Mouse (Mus musculus): ENCODE results near the gene Arhgdib. TPM values are rescaled to one million over a fixed set of nuclear protein-coding genes. Genes with fewer than 3 reads are reported as not detected.

Gene Arhgdib
- polyA plus RNA-seq, 1 experiment from 2014 or later, result 6.9 TPM

DNA sequence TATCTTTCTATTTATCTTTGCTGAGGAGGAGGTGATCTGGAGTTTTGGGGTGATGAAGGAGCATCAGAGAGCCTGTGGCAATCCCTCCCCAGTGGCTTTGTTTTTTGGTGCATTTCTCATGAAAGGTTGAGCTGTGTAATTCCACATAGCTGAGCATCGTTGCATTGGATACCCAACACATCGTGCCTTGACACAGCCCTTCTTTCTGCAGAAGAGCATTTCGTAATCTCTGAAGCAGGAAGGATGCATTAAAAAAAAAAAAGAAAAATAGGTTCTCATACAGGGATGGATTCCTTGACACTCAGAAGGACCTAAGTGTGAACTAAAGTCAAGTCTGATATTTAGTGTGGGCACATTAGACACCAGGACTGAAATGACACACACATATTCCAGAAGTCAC is 13.5 kb upstream of the Arhgdib start:
- Histone ChIP-seq H3K9me3 (ENCODE audit: control insufficient read depth, low read length) (no peaks in the 10 kb centered on the region), H3K27me3 (ENCODE audit: control insufficient read depth, insufficient read depth, low read length) (no peaks in the 10 kb centered on the region), H3K9ac (replicated peaks; ENCODE audit: low read depth, low read length) (no peak overlapping the region), H3K4me1 (ENCODE audit: control insufficient read depth, insufficient read depth, low read length) (no peaks in the 10 kb centered on the region), H3K36me3 (ENCODE audit: control insufficient read depth, insufficient read depth, low read length) (no peaks in the 10 kb centered on the region), H3K4me3 (ENCODE audit: low read depth, low read length) (no peak overlapping the region), H3K4me2 (ENCODE audit: low read depth, low read length) (no peak overlapping the region), H3K27ac (ENCODE audit: low read depth, low read length) (no peak overlapping the region)
- no peak for ATAC-seq (ENCODE audit: low read depth)
- 92% methylated on average over 3 of the region's 3 CpGs for WGBS

DNA sequence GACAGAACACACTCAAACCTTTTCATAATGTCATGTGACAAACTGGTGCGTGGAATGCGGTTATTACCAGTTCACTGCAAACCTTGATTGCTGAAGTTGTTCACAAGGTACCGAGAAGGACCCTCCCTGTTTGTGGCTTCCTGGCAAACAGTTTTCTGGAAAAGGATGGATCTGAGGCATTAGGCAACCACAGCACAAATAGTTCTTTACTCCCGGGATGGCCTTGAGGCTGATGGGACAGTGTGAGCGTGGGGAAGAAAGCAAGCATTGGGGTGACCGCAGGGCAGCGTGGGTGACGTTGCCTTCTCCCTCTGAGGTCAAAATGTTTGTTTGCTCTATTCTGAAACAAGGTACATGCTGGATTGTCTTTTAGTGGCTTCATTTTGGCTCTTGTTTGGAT is 13.0 kb upstream of the Arhgdib start:
- Histone ChIP-seq H3K4me3 (ENCODE audit: low read depth, low read length) (no peak overlapping the region), H3K27ac (ENCODE audit: low read depth, low read length) (no peak overlapping the region), H3K4me2 (ENCODE audit: low read depth, low read length) (no peak overlapping the region), H3K9ac (replicated peaks; ENCODE audit: low read depth, low read length) (no peak overlapping the region), H3K9me3 (ENCODE audit: control insufficient read depth, low read length) (no peaks in the 10 kb centered on the region), H3K36me3 (ENCODE audit: control insufficient read depth, insufficient read depth, low read length) (no peaks in the 10 kb centered on the region), H3K4me1 (ENCODE audit: control insufficient read depth, insufficient read depth, low read length) (no peaks in the 10 kb centered on the region), H3K27me3 (ENCODE audit: control insufficient read depth, insufficient read depth, low read length) (no peaks in the 10 kb centered on the region)
- 91% methylated on average over 8 of the region's 8 CpGs for WGBS
- ATAC-seq (ENCODE audit: low read depth), result no peak

DNA sequence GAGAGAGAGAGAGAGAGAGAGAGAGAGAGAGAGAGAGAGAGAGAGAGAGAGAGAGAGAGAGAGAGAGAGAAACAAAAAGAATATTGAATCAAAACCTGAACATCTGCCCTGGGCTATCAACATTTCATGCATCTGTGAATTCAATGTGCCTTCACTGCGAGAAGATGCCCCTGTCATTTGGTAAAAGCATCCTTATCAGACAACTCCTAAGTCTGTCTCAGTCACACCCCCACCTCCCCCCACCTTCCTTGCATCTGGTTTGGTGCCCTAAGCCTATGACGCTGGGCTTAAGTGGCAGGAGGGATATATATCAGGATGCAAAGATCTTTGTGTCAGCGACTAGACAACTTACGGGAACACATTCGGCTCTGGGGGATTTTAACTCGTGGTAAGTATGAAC is 12.5 kb upstream of the Arhgdib start:
- no peaks in the 10 kb centered on the region for H3K36me3 ChIP-seq (ENCODE audit: control insufficient read depth, insufficient read depth, low read length)
- no peak for ATAC-seq (ENCODE audit: low read depth)
- 64% methylated on average over 6 of the region's 6 CpGs for WGBS
- H3K4me3 ChIP-seq (ENCODE audit: low read depth, low read length), result no peak overlapping the region
- no peak overlapping the region for H3K4me2 ChIP-seq (ENCODE audit: low read depth, low read length)
- H3K9me3 ChIP-seq (ENCODE audit: control insufficient read depth, low read length), result no peaks in the 10 kb centered on the region
- H3K27ac ChIP-seq (ENCODE audit: low read depth, low read length), result no peak overlapping the region
- no peak overlapping the region for H3K9ac ChIP-seq (replicated peaks; ENCODE audit: low read depth, low read length)
- H3K27me3 ChIP-seq (ENCODE audit: control insufficient read depth, insufficient read depth, low read length), result no peaks in the 10 kb centered on the region
- H3K4me1 ChIP-seq (ENCODE audit: control insufficient read depth, insufficient read depth, low read length), result no peaks in the 10 kb centered on the region

DNA sequence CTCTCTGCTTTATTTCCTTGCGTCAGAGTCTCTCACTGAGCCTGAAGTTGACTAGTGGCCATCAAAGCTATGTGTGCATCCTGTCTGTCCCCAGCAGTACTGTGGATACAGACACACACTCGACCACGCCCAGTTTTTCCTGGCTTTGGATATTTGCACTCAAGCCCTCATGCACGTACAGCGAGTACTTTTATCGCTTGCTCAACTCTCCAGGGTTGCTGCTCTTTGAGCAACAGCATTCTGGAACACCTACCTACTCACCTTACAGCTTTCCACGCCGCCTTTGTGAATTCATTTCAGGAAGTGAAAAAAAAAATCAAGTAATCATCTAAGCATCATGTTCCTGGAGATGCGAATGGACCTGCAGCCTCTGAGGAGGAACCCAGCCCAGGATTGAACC is 11.2 kb upstream of the Arhgdib start:
- WGBS, result 93% methylated on average over 9 of the region's 9 CpGs
- Histone ChIP-seq H3K4me3 (ENCODE audit: low read depth, low read length) (no peak overlapping the region), H3K27me3 (ENCODE audit: control insufficient read depth, insufficient read depth, low read length) (no peaks in the 10 kb centered on the region), H3K9me3 (ENCODE audit: control insufficient read depth, low read length) (no peaks in the 10 kb centered on the region), H3K4me2 (ENCODE audit: low read depth, low read length) (no peak overlapping the region), H3K36me3 (ENCODE audit: control insufficient read depth, insufficient read depth, low read length) (no peaks in the 10 kb centered on the region), H3K9ac (replicated peaks; ENCODE audit: low read depth, low read length) (no peak overlapping the region), H3K4me1 (ENCODE audit: control insufficient read depth, insufficient read depth, low read length) (no peaks in the 10 kb centered on the region), H3K27ac (ENCODE audit: low read depth, low read length) (no peak overlapping the region)
- no peak for ATAC-seq (ENCODE audit: low read depth)

DNA sequence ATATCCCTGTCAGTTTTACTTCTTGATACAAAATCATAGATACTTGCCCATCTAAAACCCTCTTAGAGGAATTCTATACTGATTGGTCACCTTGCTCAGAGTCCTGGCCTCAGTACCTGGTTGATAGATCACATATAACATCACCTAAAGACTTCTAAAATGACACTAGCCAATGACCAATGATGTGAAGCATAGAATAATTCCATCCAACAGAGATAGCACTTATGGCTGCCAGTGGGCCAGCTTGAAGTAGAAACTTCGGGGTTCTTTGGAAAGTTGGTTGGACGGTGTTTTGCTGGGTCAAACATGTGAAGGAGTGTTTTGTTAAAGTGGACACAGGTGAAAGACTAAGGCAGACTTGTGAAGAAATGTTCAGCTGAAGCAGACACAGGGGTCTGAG is 8.5 kb upstream of the Arhgdib start:
- Histone ChIP-seq H3K27me3 (ENCODE audit: control insufficient read depth, insufficient read depth, low read length) (no peaks in the 10 kb centered on the region), H3K4me2 (ENCODE audit: low read depth, low read length) (no peak overlapping the region), H3K9me3 (ENCODE audit: control insufficient read depth, low read length) (no peaks in the 10 kb centered on the region), H3K4me1 (ENCODE audit: control insufficient read depth, insufficient read depth, low read length) (no peaks in the 10 kb centered on the region), H3K27ac (ENCODE audit: low read depth, low read length) (no peak overlapping the region), H3K9ac (replicated peaks; ENCODE audit: low read depth, low read length) (no peak overlapping the region), H3K36me3 (ENCODE audit: control insufficient read depth, insufficient read depth, low read length) (no peaks in the 10 kb centered on the region), H3K4me3 (ENCODE audit: low read depth, low read length) (no peak overlapping the region)
- 98% methylated on average over 2 of the region's 2 CpGs for WGBS
- ATAC-seq (ENCODE audit: low read depth), result no peak

DNA sequence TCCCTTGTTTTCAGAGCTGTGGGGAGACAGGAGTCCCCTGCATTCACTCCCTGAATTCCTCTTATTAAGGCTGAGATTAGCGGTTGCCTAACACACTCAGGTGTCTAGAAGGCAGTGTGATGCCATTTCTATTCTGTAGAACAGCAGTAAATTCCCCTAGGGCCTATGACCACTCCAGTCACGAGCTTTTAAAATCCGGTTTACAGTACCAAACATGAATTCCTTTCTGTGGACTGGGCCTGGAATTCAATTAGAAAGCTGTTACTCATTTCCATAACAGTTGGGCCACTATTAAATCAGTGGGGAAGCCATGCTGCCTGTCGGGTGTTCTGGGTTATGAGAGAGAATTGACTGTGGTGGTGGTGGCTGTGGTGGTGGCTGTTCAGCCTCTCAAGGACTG is 6.0 kb upstream of the Arhgdib start:
- Histone ChIP-seq H3K9ac (replicated peaks; ENCODE audit: low read depth, low read length) (no peak overlapping the region), H3K4me3 (ENCODE audit: low read depth, low read length) (no peak overlapping the region), H3K27ac (ENCODE audit: low read depth, low read length) (no peak overlapping the region), H3K4me1 (ENCODE audit: control insufficient read depth, insufficient read depth, low read length) (no peaks in the 10 kb centered on the region), H3K9me3 (ENCODE audit: control insufficient read depth, low read length) (no peaks in the 10 kb centered on the region), H3K4me2 (ENCODE audit: low read depth, low read length) (no peak overlapping the region), H3K27me3 (ENCODE audit: control insufficient read depth, insufficient read depth, low read length) (no peaks in the 10 kb centered on the region), H3K36me3 (ENCODE audit: control insufficient read depth, insufficient read depth, low read length) (no peaks in the 10 kb centered on the region)
- WGBS, result 26% methylated on average over 4 of the region's 4 CpGs
- ATAC-seq (ENCODE audit: low read depth), result no peak

DNA sequence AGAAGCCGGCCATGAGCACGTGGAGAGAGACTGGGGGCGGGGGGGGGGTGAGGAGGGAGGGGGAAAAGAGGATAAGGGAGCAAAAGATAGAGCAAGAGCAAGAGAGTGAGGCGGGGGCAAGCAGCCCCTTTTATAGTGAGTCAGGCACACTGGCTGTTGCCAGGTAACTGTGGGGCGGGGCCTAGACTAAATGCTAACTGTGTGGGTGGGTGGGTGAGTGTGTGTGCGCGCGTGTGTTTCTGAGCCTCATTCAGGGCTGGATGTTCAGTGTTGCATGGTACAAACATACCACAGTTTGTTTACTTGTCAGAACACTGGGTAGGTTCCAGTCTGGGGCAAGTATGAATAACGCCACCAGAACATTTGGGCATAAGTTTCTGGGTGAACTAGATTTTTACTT is 5.2 kb upstream of the Arhgdib start:
- peak; percentile 46; the same call in 1 of the 2 replicates for ATAC-seq (ENCODE audit: low read depth)
- H3K4me2 ChIP-seq (ENCODE audit: low read depth, low read length), result no peak overlapping the region
- 39% methylated on average over 9 of the region's 9 CpGs for WGBS

GRCm38 (mm10) chr6:136946241-136946640 is 4.5 kb upstream of the Arhgdib start:
- Histone ChIP-seq H3K9me3 (ENCODE audit: control insufficient read depth, low read length) (no peaks in the 10 kb centered on the region), H3K4me1 (ENCODE audit: control insufficient read depth, insufficient read depth, low read length) (no peaks in the 10 kb centered on the region), H3K4me2 (ENCODE audit: low read depth, low read length) (no peak overlapping the region), H3K27ac (ENCODE audit: low read depth, low read length) (no peak overlapping the region), H3K4me3 (ENCODE audit: low read depth, low read length) (no peak overlapping the region), H3K27me3 (ENCODE audit: control insufficient read depth, insufficient read depth, low read length) (no peaks in the 10 kb centered on the region), H3K9ac (replicated peaks; ENCODE audit: low read depth, low read length) (no peak overlapping the region), H3K36me3 (ENCODE audit: control insufficient read depth, insufficient read depth, low read length) (no peaks in the 10 kb centered on the region)
- 88% methylated on average over 5 of the region's 5 CpGs for WGBS
- no peak for ATAC-seq (ENCODE audit: low read depth)

More for the DNA sequence above, 5.2 kb upstream of the Arhgdib start:
- Histone ChIP-seq H3K27me3 (ENCODE audit: control insufficient read depth, insufficient read depth, low read length) (no peaks in the 10 kb centered on the region), H3K9me3 (ENCODE audit: control insufficient read depth, low read length) (no peaks in the 10 kb centered on the region), H3K4me1 (ENCODE audit: control insufficient read depth, insufficient read depth, low read length) (no peaks in the 10 kb centered on the region), H3K4me3 (ENCODE audit: low read depth, low read length) (no peak overlapping the region), H3K9ac (replicated peaks; ENCODE audit: low read depth, low read length) (no peak overlapping the region), H3K36me3 (ENCODE audit: control insufficient read depth, insufficient read depth, low read length) (no peaks in the 10 kb centered on the region), H3K27ac (ENCODE audit: low read depth, low read length) (no peak overlapping the region)

GRCm38 (mm10) chr6:136944511-136944910 is 2.8 kb upstream of the Arhgdib start:
- H3K4me1 ChIP-seq (ENCODE audit: control insufficient read depth, insufficient read depth, low read length), result no peaks in the 10 kb centered on the region
- H3K27ac ChIP-seq (ENCODE audit: low read depth, low read length), result no peak overlapping the region
- no peak for ATAC-seq (ENCODE audit: low read depth)
- H3K36me3 ChIP-seq (ENCODE audit: control insufficient read depth, insufficient read depth, low read length), result no peaks in the 10 kb centered on the region
- 95% methylated on average over 8 of the region's 8 CpGs for WGBS
- H3K4me3 ChIP-seq (ENCODE audit: low read depth, low read length), result no peak overlapping the region
- H3K9me3 ChIP-seq (ENCODE audit: control insufficient read depth, low read length), result no peaks in the 10 kb centered on the region
- H3K9ac ChIP-seq (replicated peaks; ENCODE audit: low read depth, low read length), result no peak overlapping the region
- H3K4me2 ChIP-seq (ENCODE audit: low read depth, low read length), result no peak overlapping the region
- no peaks in the 10 kb centered on the region for H3K27me3 ChIP-seq (ENCODE audit: control insufficient read depth, insufficient read depth, low read length)

- Histone ChIP-seq H3K9ac (replicated peaks; ENCODE audit: low read depth, low read length) (no peak overlapping the region), H3K27me3 (ENCODE audit: control insufficient read depth, insufficient read depth, low read length) (no peaks in the 10 kb centered on the region), H3K4me3 (ENCODE audit: low read depth, low read length) (no peak overlapping the region), H3K4me2 (ENCODE audit: low read depth, low read length) (no peak overlapping the region), H3K9me3 (ENCODE audit: control insufficient read depth, low read length) (no peaks in the 10 kb centered on the region), H3K4me1 (ENCODE audit: control insufficient read depth, insufficient read depth, low read length) (no peaks in the 10 kb centered on the region), H3K27ac (ENCODE audit: low read depth, low read length) (no peak overlapping the region), H3K36me3 (ENCODE audit: control insufficient read depth, insufficient read depth, low read length) (no peaks in the 10 kb centered on the region)
- no peak for ATAC-seq (ENCODE audit: low read depth)
Observed at GRCm38 (mm10) chr6:136943392-136943791, 1.7 kb upstream of the Arhgdib start.
